Mouse (Mus musculus): ENCODE results near the gene Zfp689. TPM values are rescaled to one million over a fixed set of nuclear protein-coding genes. Genes with fewer than 3 reads are reported as not detected.
A peak's percentile ranks its signal among the peaks of the same experiment; 100 is the strongest.
"Not testable (repeated sequence)": the region's sequence is repeated elsewhere in the genome, so short reads cannot be mapped to it uniquely, and the experiment has no call there.

Zfp689 gene
- polyA plus RNA-seq, 1 experiment from 2014 or later = 12.7 TPM

DNA sequence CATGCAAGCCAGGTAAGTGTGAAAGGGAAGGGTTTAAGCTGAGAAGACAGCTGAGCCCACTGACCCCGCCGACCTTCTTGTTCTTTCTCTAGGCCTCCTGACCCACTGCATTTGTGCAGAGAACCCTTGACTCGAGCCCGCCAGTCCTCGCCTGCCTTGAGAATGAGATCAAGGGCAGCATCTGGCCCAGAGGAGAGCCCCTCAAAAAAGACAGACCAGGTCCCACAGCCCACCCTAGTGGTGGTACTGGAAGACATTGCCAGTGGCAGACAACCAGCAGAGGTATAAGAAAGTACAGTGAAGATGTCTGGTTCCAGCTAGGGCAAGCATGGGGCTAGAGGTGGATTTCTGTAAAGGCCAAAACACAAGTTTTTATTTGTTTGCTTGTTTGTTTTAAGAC, 24.7 kb upstream of the Zfp689 start:
- DNase-seq (ENCODE audit: low spot score) = peak; percentile 11
- H3K4me2 ChIP-seq (ENCODE audit: low read length) = no peak overlapping the region
- 85% methylated on average over 5 of the region's 5 CpGs for WGBS
- H3K36me3 ChIP-seq (ENCODE audit: control insufficient read depth, insufficient read depth, low read length) = peaks cover 40% of the 10 kb centered on the region
- H3K4me3 ChIP-seq (ENCODE audit: low read depth, low read length) = no peak overlapping the region
- ATAC-seq = no peak
- peaks cover 22% of the 10 kb centered on the region for H3K4me1 ChIP-seq (ENCODE audit: control insufficient read depth, insufficient read depth, low read length)
- H3K9me3 ChIP-seq (replicated peaks; ENCODE audit: control insufficient read depth, low read length) = no peaks in the 10 kb centered on the region
- no peaks in the 10 kb centered on the region for H3K27me3 ChIP-seq (replicated peaks; ENCODE audit: control insufficient read depth, insufficient read depth, low read length)
- no peak overlapping the region for H3K27ac ChIP-seq (ENCODE audit: low read depth, low read length)
- H3K9ac ChIP-seq (ENCODE audit: low read length) = no peak overlapping the region

DNA sequence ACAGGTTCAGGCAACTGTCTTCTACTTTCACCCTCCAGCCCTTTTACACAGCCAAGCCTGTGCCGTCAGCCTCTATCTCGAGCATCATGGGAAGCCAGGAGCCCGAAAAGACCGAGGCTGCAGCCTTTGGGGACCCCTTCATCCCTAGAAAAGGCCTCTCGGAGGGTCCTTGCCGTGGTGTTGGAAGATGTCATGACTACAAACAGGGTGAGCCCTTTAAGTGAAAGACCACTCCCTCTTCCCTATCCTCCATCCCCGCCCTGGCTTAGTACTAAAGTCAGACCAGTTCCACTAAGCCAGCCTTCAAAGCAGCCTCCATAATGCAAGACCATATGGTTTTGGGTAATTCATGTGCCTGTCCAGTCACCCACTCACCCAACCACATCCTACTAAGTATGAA, 23.1 kb upstream of the Zfp689 start:
- H3K27me3 ChIP-seq (replicated peaks; ENCODE audit: control insufficient read depth, insufficient read depth, low read length) = no peaks in the 10 kb centered on the region
- H3K9ac ChIP-seq (ENCODE audit: low read length) = peak overlapping the region; percentile 83
- ATAC-seq = no peak
- WGBS = under 1% methylated on average over 7 of the region's 7 CpGs
- H3K9me3 ChIP-seq (replicated peaks; ENCODE audit: control insufficient read depth, low read length) = no peaks in the 10 kb centered on the region
- H3K36me3 ChIP-seq (ENCODE audit: control insufficient read depth, insufficient read depth, low read length) = peaks cover 48% of the 10 kb centered on the region
- H3K4me1 ChIP-seq (ENCODE audit: control insufficient read depth, insufficient read depth, low read length) = peaks cover 19% of the 10 kb centered on the region
- H3K4me3 ChIP-seq (ENCODE audit: low read depth, low read length) = peak overlapping the region; percentile 63
- no peak for DNase-seq (ENCODE audit: low spot score)
- H3K4me2 ChIP-seq (ENCODE audit: low read length) = peak overlapping the region; percentile 55
- H3K27ac ChIP-seq (ENCODE audit: low read depth, low read length) = peak overlapping the region; percentile 94

DNA sequence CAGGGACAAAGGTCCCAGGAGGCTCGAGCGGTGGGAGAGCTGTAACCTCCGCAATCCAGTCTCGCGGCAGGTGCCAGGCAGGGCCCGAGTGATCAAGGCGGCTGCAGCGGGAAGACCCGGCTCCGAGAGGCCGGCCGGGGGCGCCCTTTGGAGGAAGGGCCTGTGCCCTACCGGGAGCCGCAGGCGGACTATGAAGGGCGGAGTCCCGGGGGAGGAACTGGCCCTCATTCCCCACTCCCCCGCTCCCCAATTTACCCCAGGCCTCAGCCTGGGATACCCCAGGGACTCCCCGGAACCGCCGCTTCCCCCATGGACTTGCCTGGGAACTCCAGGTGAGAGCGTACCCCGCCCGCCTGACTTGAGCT, 22.7 kb upstream of the Zfp689 start:
- DNase-seq (ENCODE audit: low spot score) (no peak), ATAC-seq (peak; percentile 16)
- peaks cover 48% of the 10 kb centered on the region for H3K36me3 ChIP-seq (ENCODE audit: control insufficient read depth, insufficient read depth, low read length)

DNA sequence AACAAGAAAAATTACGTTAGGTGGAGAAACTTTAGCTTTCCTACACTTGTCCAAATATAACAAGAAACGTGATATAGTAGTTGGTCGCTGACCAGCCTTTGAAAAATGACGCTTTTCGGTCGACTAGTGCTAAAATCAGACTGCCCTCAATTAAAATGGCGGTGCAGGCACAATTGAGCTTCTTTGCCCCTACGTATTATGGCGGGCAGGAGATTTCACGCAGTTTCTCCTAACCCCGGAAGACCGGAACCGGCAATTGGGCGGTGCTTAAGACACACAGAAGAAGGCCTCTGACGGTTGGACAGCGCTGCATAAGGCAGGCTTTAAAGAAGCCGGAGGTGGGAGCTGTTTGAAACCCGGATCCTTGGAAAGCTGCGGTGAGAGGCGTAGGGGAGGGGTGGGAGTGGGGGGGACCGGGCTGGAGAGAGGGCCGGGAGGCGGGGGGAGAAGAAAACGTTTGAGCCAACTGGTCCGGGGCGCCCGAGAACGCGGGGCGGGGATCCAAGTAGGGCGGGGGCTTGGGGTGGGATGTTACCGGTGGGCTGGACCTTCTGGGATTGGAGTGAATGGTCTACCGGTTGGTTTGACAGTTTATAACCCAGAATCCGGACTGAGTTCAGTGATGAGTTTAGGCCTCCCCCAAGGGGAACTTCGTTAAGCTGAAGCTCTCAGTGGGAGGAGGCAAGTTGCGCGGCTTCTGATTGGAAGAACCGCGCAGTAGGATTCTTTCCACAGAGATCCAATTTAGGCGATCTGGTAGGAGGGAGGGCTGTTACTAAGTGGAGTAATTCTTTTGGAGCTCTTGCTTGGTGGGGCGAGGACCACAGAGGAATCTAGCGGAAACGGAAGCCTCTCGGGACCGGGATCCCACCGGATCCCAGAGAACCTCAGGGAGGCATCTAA, 22.0 kb upstream of the Zfp689 start:
- Histone ChIP-seq H3K4me2 (ENCODE audit: low read length) (peak overlapping the region; percentile 55), H3K9me3 (replicated peaks; ENCODE audit: control insufficient read depth, low read length) (no peaks in the 10 kb centered on the region), H3K4me1 (ENCODE audit: control insufficient read depth, insufficient read depth, low read length) (peaks cover 16% of the 10 kb centered on the region), H3K4me3 (ENCODE audit: low read depth, low read length) (peak overlapping the region; percentile 63), H3K27ac (ENCODE audit: low read depth, low read length) (peak overlapping the region; percentile 94), H3K9ac (ENCODE audit: low read length) (peak overlapping the region; percentile 83), H3K36me3 (ENCODE audit: control insufficient read depth, insufficient read depth, low read length) (peaks cover 45% of the 10 kb centered on the region), H3K27me3 (replicated peaks; ENCODE audit: control insufficient read depth, insufficient read depth, low read length) (no peaks in the 10 kb centered on the region)
- peak; percentile 94 for ATAC-seq
- WGBS = 1% methylated on average over 44 of the region's 46 CpGs
- DNase-seq (ENCODE audit: low spot score) = peak; percentile 99

More for the DNA sequence above, 22.7 kb upstream of the Zfp689 start:
- Histone ChIP-seq H3K9ac (ENCODE audit: low read length) (peak overlapping the region; percentile 83), H3K27ac (ENCODE audit: low read depth, low read length) (peak overlapping the region; percentile 94), H3K4me2 (ENCODE audit: low read length) (peak overlapping the region; percentile 55), H3K4me1 (ENCODE audit: control insufficient read depth, insufficient read depth, low read length) (peaks cover 16% of the 10 kb centered on the region), H3K9me3 (replicated peaks; ENCODE audit: control insufficient read depth, low read length) (no peaks in the 10 kb centered on the region), H3K4me3 (ENCODE audit: low read depth, low read length) (peak overlapping the region; percentile 63), H3K27me3 (replicated peaks; ENCODE audit: control insufficient read depth, insufficient read depth, low read length) (no peaks in the 10 kb centered on the region)
- WGBS = 1% methylated on average over 24 of the region's 25 CpGs

DNA sequence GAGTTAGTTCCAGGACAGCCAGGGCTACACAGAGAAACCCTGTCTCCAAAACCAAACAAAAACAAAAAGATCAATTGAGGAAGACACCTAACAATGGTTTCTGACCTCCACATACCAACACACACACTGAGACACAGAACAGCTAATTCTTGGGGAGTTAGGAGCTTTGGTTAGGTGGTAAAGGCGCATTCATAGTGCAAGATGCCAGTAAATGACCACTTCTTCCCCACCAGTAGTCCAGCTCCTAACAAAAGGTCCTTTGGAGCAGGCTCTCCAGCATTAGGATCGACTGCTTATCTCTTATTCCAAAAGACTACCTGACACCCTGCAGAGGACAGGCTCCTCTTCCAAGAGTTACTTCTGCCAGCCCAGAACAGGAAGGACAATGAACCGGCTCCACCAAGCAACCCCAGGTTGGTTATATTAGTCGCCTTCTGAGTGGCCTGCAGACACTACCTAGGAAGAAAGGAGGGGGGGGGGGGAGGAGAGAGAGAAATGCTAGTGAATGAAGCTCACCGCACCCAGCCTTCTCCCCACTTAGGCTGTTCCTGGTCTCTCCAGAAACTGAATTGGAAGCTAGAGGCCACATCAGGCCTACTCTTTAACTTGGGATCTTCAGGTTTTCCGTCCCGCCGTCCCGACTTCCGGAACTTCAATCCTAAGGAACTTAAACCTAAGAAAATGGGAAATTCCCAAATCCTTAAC, 21.2 kb upstream of the Zfp689 start:
- Histone ChIP-seq H3K4me1 (ENCODE audit: control insufficient read depth, insufficient read depth, low read length) (peaks cover 16% of the 10 kb centered on the region), H3K4me3 (ENCODE audit: low read depth, low read length) (peak overlapping the region; percentile 63), H3K27ac (ENCODE audit: low read depth, low read length) (peak overlapping the region; percentile 94), H3K9me3 (replicated peaks; ENCODE audit: control insufficient read depth, low read length) (no peaks in the 10 kb centered on the region), H3K4me2 (ENCODE audit: low read length) (peak overlapping the region; percentile 55), H3K9ac (ENCODE audit: low read length) (peak overlapping the region; percentile 83), H3K36me3 (ENCODE audit: control insufficient read depth, insufficient read depth, low read length) (peaks cover 42% of the 10 kb centered on the region), H3K27me3 (replicated peaks; ENCODE audit: control insufficient read depth, insufficient read depth, low read length) (no peaks in the 10 kb centered on the region)
- 5% methylated on average over 10 of the region's 10 CpGs for WGBS
- ATAC-seq = peak; percentile 11; the same call in 1 of the 2 replicates
- DNase-seq (ENCODE audit: low spot score) = no peak

DNA sequence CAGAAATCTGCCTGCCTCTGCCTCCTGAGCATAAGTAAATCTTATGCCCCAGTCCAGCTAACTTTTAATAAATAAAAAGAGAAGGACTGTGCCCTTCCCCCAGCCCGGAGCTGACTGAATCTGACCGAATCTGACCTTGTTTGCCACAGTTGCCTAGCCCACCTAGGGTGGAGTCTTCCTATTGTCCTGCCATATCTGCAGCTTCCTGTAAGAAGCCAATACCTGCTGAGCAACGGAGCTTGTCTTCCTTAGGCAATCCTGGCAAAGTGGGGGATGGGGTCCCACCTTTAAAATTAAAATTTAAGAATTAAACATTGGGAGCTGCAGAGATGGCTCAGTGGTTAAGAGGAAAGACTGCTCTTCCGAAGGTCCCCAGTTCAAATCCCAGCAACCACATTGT, 17.6 kb upstream of the Zfp689 start:
- WGBS = 96% methylated on average over 4 of the region's 4 CpGs
- H3K27ac ChIP-seq (ENCODE audit: low read depth, low read length) = no peak overlapping the region
- H3K4me2 ChIP-seq (ENCODE audit: low read length) = no peak overlapping the region
- H3K4me1 ChIP-seq (ENCODE audit: control insufficient read depth, insufficient read depth, low read length) = peaks cover 10% of the 10 kb centered on the region
- DNase-seq (ENCODE audit: low spot score) (no peak), ATAC-seq (no peak)
- H3K27me3 ChIP-seq (replicated peaks; ENCODE audit: control insufficient read depth, insufficient read depth, low read length) = no peaks in the 10 kb centered on the region
- H3K9me3 ChIP-seq (replicated peaks; ENCODE audit: control insufficient read depth, low read length) = no peaks in the 10 kb centered on the region
- H3K4me3 ChIP-seq (ENCODE audit: low read depth, low read length) = no peak overlapping the region
- H3K9ac ChIP-seq (ENCODE audit: low read length) = no peak overlapping the region
- peaks cover 26% of the 10 kb centered on the region for H3K36me3 ChIP-seq (ENCODE audit: control insufficient read depth, insufficient read depth, low read length)

DNA sequence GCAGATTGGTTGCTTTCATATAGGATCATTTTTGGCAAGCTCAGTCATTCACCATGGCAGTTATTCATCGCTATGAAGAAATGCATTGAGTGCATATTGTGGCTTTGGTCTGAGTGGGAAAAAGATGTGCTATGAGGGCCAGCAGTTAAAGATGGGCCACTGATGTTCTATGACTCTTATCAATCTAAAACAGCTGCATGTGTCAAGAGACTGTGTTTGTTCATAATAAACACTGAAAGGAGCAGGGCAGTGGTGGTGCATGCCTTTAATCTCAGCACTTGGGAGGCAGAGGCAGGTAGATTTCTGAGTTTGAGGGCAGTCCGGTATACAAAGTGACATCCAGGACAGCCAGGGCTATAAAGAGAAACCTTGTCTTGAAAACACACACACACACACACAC, 16.7 kb upstream of the Zfp689 start:
- H3K4me1 ChIP-seq (ENCODE audit: control insufficient read depth, insufficient read depth, low read length); H3K9ac ChIP-seq (ENCODE audit: low read length); H3K4me3 ChIP-seq (ENCODE audit: low read depth, low read length); H3K4me2 ChIP-seq (ENCODE audit: low read length); DNase-seq (ENCODE audit: low spot score); H3K27me3 ChIP-seq (replicated peaks; ENCODE audit: control insufficient read depth, insufficient read depth, low read length); H3K9me3 ChIP-seq (replicated peaks; ENCODE audit: control insufficient read depth, low read length); H3K27ac ChIP-seq (ENCODE audit: low read depth, low read length); ATAC-seq: not testable (repeated sequence)
- peaks cover 35% of the 10 kb centered on the region for H3K36me3 ChIP-seq (ENCODE audit: control insufficient read depth, insufficient read depth, low read length)
- WGBS = 98% methylated on average over 2 of the region's 2 CpGs

DNA sequence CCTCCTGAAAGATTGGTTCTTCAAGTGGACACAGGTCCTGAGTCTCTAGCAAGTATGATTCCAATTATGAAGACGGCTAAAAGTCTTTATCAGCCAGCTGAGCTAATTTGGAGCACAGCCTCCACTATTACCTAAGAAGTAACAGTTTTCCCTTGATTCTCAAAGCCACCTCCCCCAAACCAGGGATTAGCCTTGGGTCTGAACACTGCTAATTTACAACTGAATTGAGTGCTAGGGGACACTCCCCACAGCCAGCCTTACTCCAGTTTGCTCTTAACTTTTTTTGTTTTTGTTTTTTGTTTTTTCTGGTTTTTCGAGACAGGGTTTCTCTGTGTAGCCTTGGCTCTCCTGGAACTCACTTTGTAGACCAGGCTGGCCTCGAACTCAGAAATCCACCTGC, 16.2 kb upstream of the Zfp689 start:
- WGBS = 92% methylated on average over 3 of the region's 3 CpGs
- H3K9ac ChIP-seq (ENCODE audit: low read length) = no peak overlapping the region
- DNase-seq (ENCODE audit: low spot score) (no peak), ATAC-seq (no peak)
- no peaks in the 10 kb centered on the region for H3K27me3 ChIP-seq (replicated peaks; ENCODE audit: control insufficient read depth, insufficient read depth, low read length)
- peaks cover 10% of the 10 kb centered on the region for H3K4me1 ChIP-seq (ENCODE audit: control insufficient read depth, insufficient read depth, low read length)
- no peak overlapping the region for H3K4me3 ChIP-seq (ENCODE audit: low read depth, low read length)
- no peak overlapping the region for H3K4me2 ChIP-seq (ENCODE audit: low read length)
- H3K9me3 ChIP-seq (replicated peaks; ENCODE audit: control insufficient read depth, low read length) = no peaks in the 10 kb centered on the region
- H3K27ac ChIP-seq (ENCODE audit: low read depth, low read length) = no peak overlapping the region
- peaks cover 40% of the 10 kb centered on the region for H3K36me3 ChIP-seq (ENCODE audit: control insufficient read depth, insufficient read depth, low read length)

DNA sequence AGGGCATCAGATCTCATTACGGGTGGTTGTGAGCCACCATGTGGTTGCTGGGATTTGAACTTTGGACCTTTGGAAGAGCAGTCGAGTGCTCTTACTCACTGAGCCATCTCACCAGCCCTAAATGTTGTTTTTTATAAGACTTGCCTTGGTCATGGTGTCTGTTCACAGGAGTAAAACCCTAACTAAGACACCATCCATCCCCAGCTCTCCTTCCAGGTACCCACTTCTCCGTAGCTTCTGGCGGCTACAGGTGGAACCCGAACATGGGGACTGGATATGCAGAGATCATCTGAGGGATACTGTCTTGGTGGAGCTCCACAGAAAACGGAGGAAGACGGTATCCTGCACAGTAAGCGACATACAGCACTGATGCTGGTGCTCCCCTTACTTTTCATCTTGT, 10.4 kb upstream of the Zfp689 start, which contains the start of gene Prr14:
Prr14 (plus strand) TSS at position 301 of the 400 bp plus-strand sequence.
- H3K4me2 ChIP-seq (ENCODE audit: low read length); H3K4me3 ChIP-seq (ENCODE audit: low read depth, low read length); ATAC-seq; H3K9me3 ChIP-seq (replicated peaks; ENCODE audit: control insufficient read depth, low read length); DNase-seq (ENCODE audit: low spot score); H3K9ac ChIP-seq (ENCODE audit: low read length); H3K27ac ChIP-seq (ENCODE audit: low read depth, low read length); H3K4me1 ChIP-seq (ENCODE audit: control insufficient read depth, insufficient read depth, low read length); H3K27me3 ChIP-seq (replicated peaks; ENCODE audit: control insufficient read depth, insufficient read depth, low read length): not testable (repeated sequence)
- 96% methylated on average over 8 of the region's 8 CpGs for WGBS
- peaks cover 47% of the 10 kb centered on the region for H3K36me3 ChIP-seq (ENCODE audit: control insufficient read depth, insufficient read depth, low read length)

Data from forebrain, embryonic 14.5 days (tissue).